Mouse (Mus musculus) adipocyte (in vitro differentiated cells): ENCODE results near the gene Phlda2.
A peak's percentile ranks its signal among the peaks of the same experiment; 100 is the strongest.
"Not testable (repeated sequence)": the region's sequence is repeated elsewhere in the genome, so short reads cannot be mapped to it uniquely, and the experiment has no call there.

Experiments
- DNase-seq: peaks from one replicate; pipeline ENCODE4 v3.0.0-alpha.2; 2016; ENCODE audit warnings: low spot score

Gene Phlda2

GRCm38 (mm10) chr7:143502418-143503200 lies at the start of gene Phlda2:
Gene Phlda2, minus strand, starts transcription at chr7:143503150.
- DNase-seq: no peak

GRCm38 (mm10) chr7:143549588-143550220 lies 46.8 kb upstream of the Phlda2 start:
- peak; percentile 15 for DNase-seq

DNA sequence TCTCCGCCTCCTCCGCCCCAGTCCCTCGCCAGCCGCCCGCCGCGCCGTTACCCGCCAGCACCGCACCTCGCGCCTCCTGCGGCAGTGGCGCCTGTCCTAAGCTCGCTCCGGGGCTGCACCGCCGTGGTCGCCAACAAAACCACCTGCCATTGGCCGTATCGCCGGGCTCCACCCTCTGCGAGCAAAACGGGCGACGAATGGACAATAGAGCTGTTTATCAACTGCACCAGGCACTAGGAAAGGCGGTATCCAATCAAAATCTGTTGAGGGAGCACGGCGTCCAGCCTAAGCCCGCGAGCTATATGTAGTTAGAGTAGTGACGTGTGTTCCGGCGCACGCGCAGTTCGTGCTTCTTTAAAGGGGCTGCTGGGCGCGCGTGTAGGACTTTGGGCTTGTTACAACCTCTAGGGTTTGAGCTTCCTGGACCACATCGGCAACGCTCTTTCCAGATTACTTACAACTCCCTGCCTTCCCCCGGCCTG lies 46.1 kb upstream of the Phlda2 start, which contains the start of gene Nap1l4:
Gene Nap1l4, minus strand, starts transcription at position 131 of the 482 bp plus-strand sequence.
- peak; percentile 97 for DNase-seq

- DNase-seq: peak; percentile 64
These were observed 45.4 kb upstream of the Phlda2 start for GRCm38 (mm10) chr7:143548231-143548961.

GRCm38 (mm10) chr7:143546554-143546953 lies 43.6 kb upstream of the Phlda2 start:
- no peak for DNase-seq

DNA sequence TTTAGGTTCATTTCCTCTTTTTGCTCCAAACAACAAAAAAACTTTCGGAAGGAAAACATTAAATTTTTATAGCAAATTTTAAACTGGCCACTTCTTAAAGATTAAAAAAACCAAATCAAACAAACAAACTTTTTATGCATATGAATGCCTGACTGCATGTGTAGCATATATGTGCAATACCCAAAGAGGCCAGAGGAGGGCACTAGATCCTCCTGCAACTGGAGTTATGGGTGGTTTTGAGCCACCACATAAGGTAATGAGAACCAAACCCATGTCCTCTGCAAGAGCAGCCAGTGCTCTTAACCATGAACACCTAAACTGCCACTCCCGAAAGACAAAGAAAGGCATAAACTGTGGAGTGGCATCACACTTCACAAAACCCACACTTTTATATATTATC lies 41.4 kb upstream of the Phlda2 start:
- peak; percentile 26 for DNase-seq

- no peak for DNase-seq
These were observed 35.7 kb upstream of the Phlda2 start for GRCm38 (mm10) chr7:143538671-143539070.

DNA sequence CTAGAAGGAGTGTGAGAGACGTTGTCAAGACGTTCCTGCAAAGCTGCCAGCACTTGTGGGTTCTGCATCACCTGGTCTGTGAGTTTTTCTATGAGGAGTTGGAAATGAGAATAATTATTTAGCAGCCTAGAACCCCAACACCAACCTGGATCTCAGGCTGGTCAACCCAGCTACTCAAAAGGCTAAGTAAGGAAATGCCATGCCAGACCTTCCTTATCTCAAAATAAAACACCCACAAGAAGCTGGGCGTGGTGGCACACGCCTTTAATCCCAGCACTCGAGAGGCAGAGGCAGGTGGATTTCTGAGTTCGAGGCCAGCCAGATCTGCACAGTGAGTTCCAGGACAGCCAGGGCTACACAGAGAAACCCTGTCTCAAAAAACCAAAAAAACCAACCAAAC lies 35.3 kb upstream of the Phlda2 start:
- not testable (repeated sequence) for DNase-seq

- peak; percentile 61 for DNase-seq
These were observed 33.3 kb upstream of the Phlda2 start for GRCm38 (mm10) chr7:143536251-143536650.

DNA sequence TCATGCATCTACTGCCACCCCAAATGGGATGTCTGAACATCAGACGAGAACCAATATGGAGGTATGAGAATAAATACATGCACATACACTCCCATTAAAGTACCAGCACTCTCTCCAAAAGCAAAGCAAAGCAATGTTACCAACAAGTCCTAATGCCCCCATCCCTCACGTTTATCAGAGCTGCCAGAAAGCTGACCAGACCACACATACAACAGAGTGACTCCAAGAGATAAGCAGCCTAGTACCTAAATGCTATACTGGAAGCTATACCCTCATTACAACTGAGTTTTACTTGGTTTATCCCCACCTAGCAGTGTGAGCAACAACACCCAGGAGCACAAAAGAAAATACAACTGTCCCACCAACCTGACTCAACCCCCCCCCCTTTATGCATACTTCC lies 30.3 kb upstream of the Phlda2 start:
- DNase-seq: no peak

DNA sequence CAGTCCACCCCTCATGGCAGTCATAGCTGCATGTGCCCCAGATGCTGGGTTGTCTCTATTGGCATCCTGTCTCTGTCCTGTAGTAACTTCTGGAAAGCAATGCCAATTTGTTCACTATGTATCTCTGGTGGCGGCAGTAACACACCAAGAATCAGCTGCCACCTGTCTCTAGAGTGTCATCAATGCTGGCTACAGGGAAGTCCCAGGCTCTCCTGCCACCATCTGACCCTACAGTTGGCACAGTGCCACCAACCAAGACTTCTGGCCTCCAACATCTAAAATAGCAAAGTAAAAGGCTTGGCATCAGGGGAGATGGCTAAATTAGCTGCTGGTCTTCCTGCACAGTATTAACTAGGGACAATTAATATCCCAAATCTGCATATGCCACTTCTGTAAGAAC lies 29.5 kb upstream of the Phlda2 start:
- peak; percentile 22 for DNase-seq

DNA sequence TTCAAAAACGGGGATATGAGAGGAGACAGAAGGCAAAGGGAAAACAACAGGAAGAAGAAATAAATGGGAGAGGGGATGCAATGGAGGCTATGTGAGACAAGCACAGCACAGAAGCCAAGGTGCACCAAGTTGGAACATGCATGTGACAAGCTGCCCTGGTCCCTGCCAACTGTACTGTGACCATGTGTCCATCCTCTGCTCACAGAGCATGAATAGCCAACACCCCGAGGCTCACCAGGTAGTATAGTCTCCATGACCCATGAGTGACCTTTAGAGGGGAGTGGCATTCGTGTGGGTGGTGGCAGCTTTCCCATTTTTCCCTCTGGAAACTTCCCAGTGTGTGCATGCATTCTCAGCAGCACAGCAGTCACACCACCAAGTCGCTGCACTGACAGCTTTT lies 16.4 kb upstream of the Phlda2 start:
- no peak for DNase-seq

- DNase-seq: no peak
These were observed 11.4 kb upstream of the Phlda2 start for GRCm38 (mm10) chr7:143514416-143514768.

- no peak for DNase-seq
These were observed 10.9 kb upstream of the Phlda2 start for GRCm38 (mm10) chr7:143513763-143514415.

DNA sequence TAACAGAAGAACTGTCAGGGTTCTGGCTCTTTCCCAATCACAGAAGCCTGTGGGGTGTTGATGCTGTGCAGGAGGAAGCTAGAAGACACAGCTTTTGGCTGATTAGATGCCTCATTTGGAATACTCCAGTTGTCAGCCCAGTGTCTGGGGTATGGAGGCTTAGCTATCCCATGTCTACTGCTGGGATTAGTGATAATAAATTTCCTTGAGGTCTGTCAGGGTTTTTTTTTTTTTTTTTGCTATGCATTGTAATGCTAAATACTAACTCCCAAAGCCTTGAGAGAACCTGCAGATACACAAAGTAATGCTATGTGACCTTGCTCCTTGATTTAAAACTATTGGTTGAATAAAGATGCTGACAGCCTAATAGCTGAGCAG lies 8.4 kb upstream of the Phlda2 start:
- DNase-seq: no peak

GRCm38 (mm10) chr7:143510593-143511334 lies 7.8 kb upstream of the Phlda2 start:
- DNase-seq: no peak

DNA sequence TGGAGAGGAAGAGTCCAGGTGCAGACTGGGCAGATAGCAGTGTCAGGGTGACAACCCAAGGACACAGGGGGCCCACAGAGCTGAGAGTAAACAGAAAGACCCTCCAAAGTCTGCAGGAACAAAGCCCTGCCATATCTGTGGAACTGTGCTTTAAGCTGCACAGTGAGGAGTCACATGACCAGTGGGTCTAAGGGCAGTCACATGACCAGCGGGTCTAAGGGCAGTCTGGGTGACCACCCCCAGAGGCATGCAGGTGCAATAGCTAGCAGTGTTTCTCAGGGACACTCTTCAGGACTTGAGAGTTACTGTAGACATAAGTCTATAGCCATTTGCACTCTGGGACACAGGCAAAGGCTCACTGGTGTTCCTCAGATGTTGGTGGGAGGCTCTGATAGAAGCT lies 6.6 kb upstream of the Phlda2 start:
- DNase-seq: no peak

DNA sequence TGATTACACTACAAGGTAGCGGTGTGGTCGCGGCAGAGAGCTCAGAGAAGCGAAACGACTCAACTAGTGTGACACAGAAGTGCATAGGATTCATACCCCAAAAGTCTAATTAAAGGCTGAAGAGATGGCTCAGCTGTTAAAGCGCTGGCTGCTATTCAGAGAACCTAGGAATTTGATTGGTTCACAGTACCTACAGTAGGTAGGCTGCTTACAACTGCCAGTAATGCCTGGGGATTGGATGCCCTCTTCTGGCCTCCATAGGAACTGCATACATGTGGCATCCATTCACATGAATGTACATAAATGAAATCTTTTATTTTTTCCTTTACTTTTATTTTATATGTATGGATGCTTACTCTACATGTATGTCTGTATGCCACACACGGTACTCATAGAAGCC lies 3.7 kb upstream of the Phlda2 start:
- DNase-seq: peak; percentile 16

DNA sequence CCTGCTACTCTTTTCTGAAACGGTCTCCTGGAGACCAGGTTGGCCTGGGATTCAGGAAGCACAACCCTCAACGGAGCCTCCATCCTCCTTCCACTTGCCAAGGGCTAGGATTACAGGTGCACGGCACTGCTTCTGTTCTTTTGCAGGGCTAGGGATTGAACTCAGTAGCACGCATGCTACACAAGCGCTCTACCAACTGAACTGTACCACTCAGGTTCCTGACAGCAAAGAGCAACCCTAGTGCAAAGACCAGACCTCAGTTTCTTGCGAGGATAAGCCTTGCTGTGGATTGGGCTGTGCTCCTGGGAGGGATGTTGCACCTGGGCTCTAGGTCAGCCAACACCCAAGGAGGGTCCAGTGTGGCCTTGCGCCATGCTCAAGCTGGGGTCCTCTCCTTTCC lies 3.3 kb upstream of the Phlda2 start:
- no peak for DNase-seq

DNA sequence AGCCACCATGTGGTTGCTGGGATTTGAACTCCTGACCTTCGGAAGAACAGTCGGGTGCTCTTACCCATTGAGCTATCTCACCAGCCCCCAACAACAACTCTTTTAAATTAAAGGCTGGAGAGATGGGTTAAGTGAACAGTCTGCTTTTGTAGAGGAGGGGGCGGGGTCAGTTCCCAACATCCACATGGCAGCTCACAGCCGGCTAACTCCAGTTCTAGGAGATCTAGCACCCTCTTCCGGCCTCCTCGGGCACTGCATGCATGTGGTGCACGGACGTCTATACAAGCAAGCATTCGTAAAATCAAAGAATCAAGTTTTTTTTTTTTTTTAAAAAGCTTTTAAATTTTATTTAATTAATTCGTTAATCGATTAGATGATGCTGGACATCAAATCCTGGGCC lies 2.9 kb upstream of the Phlda2 start:
- DNase-seq: peak; percentile 34

DNA sequence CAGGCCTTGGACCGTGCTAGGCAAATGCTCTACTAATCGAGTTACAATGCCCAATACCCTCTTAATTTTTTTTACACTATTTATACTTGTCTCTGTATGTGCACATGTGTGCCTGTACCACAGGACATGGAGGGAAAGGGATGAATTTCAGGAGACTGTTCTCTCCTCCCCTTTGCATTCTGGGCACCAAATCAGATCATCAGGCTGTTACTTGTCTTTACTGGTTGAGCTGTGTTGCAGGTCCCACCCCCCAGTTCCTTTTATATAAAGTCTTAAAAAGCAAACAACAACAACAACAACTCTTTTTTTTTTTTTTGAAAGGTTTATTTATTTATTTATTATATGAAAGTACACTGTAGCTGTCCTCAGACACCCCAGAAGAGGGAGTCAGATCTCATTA lies 2.5 kb upstream of the Phlda2 start:
- DNase-seq: no peak

DNA sequence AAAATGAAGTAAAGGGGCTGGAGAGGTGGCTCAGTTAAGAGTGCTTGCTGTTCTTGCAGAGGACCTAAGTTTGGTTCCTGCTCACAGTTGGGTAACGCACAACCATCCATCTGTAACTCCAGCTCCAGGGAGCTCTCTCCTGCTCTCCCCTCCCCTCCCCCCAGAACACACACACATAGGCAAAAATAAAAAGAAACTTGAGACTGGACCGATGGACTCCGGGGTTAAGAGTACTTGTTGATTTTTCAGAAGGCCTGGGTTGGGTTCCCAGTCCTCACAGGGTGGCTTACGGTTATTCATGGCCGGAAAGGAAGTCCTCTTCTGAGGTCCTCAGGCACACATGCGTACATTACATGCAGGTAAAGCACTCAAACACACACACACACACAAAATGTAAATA lies 976 bp upstream of the Phlda2 start:
- no peak for DNase-seq
